Mouse (Mus musculus): ENCODE measurements around the gene Nova2.

- TF ChIP-seq CTCF (conservative IDR thresholded peaks at IDR 0.05; ENCODE audit: low read length) (no peak), POU5F1 (IDR thresholded peaks at IDR 0.05; ENCODE audit: borderline replicate concordance, low read length) (no peak), NANOG (IDR thresholded peaks at IDR 0.05; ENCODE audit: borderline replicate concordance, low read length) (no peak)
Observed at GRCm38 (mm10) chr7:18921069-18921468, 4.6 kb upstream of the Nova2 start.

Data from E14TG2a.4 (cell line).